Mouse (Mus musculus): ENCODE data around the gene Olfr610. TPM values are rescaled to one million over a fixed set of nuclear protein-coding genes. Genes with fewer than 3 reads are reported as not detected.
"Not testable (repeated sequence)": the region's sequence is repeated elsewhere in the genome, so short reads cannot be mapped to it uniquely, and the experiment has no call there.

The Olfr610 gene
- not detected in 2 replicates for polyA plus RNA-seq (2014; fragmentation: Nextera tagmentation; extraction: Ambion mirVana)

DNA sequence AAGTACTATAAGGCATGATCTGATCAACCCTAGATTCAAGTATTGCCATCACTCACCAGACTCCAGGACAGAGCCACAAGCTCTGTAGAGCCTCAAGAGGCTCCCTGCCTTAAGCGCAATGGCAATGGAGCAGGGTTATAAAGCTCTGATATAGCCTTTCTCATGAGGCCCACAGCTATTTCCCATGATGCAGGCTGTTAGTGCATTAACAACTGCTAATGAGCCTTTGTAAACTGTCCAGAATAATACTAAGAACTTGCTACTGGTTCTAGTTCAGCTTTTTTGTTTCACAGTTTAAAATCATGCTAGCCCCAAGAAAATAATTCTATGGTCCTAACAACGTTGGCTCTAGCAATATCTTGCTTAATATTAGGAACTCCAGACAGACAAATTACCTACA, at the start of gene Olfr610:
Olfr610 (minus strand) TSS at position 101 of the 400 bp plus-strand sequence.
- 83% methylated on average over 2 of the region's 2 CpGs for WGBS
- no peaks in the 10 kb centered on the region for H3K36me3 ChIP-seq (ENCODE audit: control insufficient read depth, insufficient read depth, low read length)
- ATAC-seq (ENCODE audit: insufficient number of reproducible peaks, insufficient read depth, low FRiP score, low read depth) = no peak

DNA sequence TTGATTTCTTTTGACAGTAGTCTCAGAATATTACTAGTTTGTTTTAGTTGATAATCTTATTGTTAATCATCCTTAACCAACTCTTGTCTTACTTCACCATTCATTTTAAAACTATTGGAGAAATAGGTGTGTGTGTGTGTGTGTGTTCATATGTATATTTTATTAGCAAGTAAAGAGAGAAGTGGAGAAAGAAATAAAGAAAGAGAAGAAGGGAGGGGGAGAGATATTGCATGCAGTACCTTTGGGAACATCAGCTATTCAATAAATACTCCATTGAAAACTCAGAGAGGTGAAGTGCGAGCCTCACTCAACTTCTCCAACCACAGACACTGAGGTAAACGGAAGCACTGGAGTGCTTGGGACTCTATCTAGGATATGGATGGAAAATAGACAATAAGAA, 43.9 kb upstream of the Olfr610 start, which contains the start of gene Olfr615:
Olfr615 (plus strand) TSS at position 301 of the 400 bp plus-strand sequence.
- no peaks in the 10 kb centered on the region for H3K27me3 ChIP-seq (ENCODE audit: control insufficient read depth, insufficient read depth, low read length)
- no peaks in the 10 kb centered on the region for H3K36me3 ChIP-seq (ENCODE audit: control insufficient read depth, insufficient read depth, low read length)
- no peak within 1 kb of the TSS for H3K4me3 ChIP-seq (ENCODE audit: control insufficient read depth in 1 of 2, insufficient read depth in 1 of 2, low read depth in 1 of 2, low read length in 2 of 2)
- 74% methylated on average over 2 of the region's 2 CpGs for WGBS
- H3K9me3 ChIP-seq (ENCODE audit: control insufficient read depth, low read length) = no peaks in the 10 kb centered on the region
- H3K4me1 ChIP-seq (ENCODE audit: control insufficient read depth in 2 of 2, insufficient read depth in 2 of 2, low read length in 2 of 2) = no peaks in the 10 kb centered on the region
- no peak within 1 kb of the TSS for H3K9ac ChIP-seq (ENCODE audit: low read length)
- H3K4me2 ChIP-seq (ENCODE audit: low read length) = no peak within 1 kb of the TSS
- ATAC-seq (ENCODE audit: insufficient number of reproducible peaks, insufficient read depth, low FRiP score, low read depth) = no peak
- H3K27ac ChIP-seq (replicated peaks in 1 of 2; ENCODE audit: control insufficient read depth in 1 of 2, insufficient read depth in 1 of 2, low read depth in 2 of 2, low read length in 2 of 2) = no peak within 1 kb of the TSS

More for the DNA sequence above, at the start of gene Olfr610:
- Histone ChIP-seq H3K9me3 (ENCODE audit: control insufficient read depth, low read length) (no peaks in the 10 kb centered on the region), H3K4me2 (ENCODE audit: low read length) (no peak within 1 kb of the TSS), H3K4me1 (ENCODE audit: control insufficient read depth in 2 of 2, insufficient read depth in 2 of 2, low read length in 2 of 2) (no peaks in the 10 kb centered on the region), H3K4me3 (ENCODE audit: control insufficient read depth in 1 of 2, insufficient read depth in 1 of 2, low read depth in 1 of 2, low read length in 2 of 2) (no peak within 1 kb of the TSS), H3K27me3 (ENCODE audit: control insufficient read depth, insufficient read depth, low read length) (no peaks in the 10 kb centered on the region), H3K27ac (replicated peaks in 1 of 2; ENCODE audit: control insufficient read depth in 1 of 2, insufficient read depth in 1 of 2, low read depth in 2 of 2, low read length in 2 of 2) (no peak within 1 kb of the TSS), H3K9ac (ENCODE audit: low read length) (no peak within 1 kb of the TSS)

DNA sequence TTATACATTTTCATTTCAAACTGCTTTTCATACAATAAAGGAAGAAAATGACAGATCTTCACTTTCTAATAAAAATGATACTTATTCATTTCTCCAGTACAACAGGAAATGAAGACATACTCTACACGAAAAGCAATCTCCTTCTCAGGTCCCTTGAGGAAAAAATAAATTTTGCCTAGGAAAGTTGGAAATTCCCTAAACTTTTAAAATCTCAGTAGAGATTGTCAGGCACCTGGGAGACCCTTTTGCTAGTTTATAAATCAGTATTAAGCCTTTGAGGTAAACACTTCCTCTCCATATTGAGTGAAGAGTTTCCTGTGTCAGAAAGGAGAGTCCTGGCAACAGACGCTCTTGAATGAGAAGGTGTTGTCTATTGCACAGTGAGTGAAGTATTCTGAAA, 35.9 kb upstream of the Olfr610 start, which contains the start of gene Olfr613:
Olfr613 (plus strand) TSS at position 301 of the 400 bp plus-strand sequence.
- no peak within 1 kb of the TSS for H3K9ac ChIP-seq (ENCODE audit: low read length)
- H3K4me2 ChIP-seq (ENCODE audit: low read length) = no peak within 1 kb of the TSS
- H3K36me3 ChIP-seq (ENCODE audit: control insufficient read depth, insufficient read depth, low read length) = no peaks in the 10 kb centered on the region
- no peaks in the 10 kb centered on the region for H3K4me1 ChIP-seq (ENCODE audit: control insufficient read depth in 2 of 2, insufficient read depth in 2 of 2, low read length in 2 of 2)
- H3K4me3 ChIP-seq (ENCODE audit: control insufficient read depth in 1 of 2, insufficient read depth in 1 of 2, low read depth in 1 of 2, low read length in 2 of 2) = no peak within 1 kb of the TSS
- WGBS = 76% methylated on average over 2 of the region's 2 CpGs
- no peaks in the 10 kb centered on the region; the same call in 1 of the 2 replicates for H3K9me3 ChIP-seq (ENCODE audit: control insufficient read depth, low read length)
- no peak within 1 kb of the TSS for H3K27ac ChIP-seq (replicated peaks in 1 of 2; ENCODE audit: control insufficient read depth in 1 of 2, insufficient read depth in 1 of 2, low read depth in 2 of 2, low read length in 2 of 2)
- no peak for ATAC-seq (ENCODE audit: insufficient number of reproducible peaks, insufficient read depth, low FRiP score, low read depth)
- no peaks in the 10 kb centered on the region for H3K27me3 ChIP-seq (ENCODE audit: control insufficient read depth, insufficient read depth, low read length)

DNA sequence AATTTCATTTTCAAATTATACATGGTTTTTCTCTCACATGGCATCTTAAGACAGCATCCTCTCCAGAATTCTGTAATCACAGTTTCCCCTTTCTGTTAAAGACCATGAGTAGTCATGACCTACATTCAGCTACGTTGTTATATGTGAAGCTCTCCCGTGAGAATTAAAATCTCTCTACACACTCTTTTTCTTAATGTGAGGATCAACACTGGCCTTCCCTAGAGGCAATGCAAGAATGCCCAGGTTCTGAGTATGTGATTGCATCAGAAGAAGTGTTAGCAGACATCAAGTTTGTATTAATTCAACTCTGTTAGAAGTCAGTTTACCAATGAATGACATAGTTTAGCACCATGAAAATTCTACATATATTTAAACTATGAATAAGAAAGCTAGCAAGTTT, 30.7 kb upstream of the Olfr610 start, which contains the start of gene Olfr612:
Olfr612 (minus strand) TSS at position 101 of the 400 bp plus-strand sequence.
- H3K4me2 ChIP-seq (ENCODE audit: low read length); H3K27me3 ChIP-seq (ENCODE audit: control insufficient read depth, insufficient read depth, low read length); H3K4me3 ChIP-seq (ENCODE audit: control insufficient read depth in 1 of 2, insufficient read depth in 1 of 2, low read depth in 1 of 2, low read length in 2 of 2); H3K9ac ChIP-seq (ENCODE audit: low read length); H3K9me3 ChIP-seq (ENCODE audit: control insufficient read depth, low read length); H3K4me1 ChIP-seq (ENCODE audit: control insufficient read depth in 2 of 2, insufficient read depth in 2 of 2, low read length in 2 of 2); H3K27ac ChIP-seq (replicated peaks in 1 of 2; ENCODE audit: control insufficient read depth in 1 of 2, insufficient read depth in 1 of 2, low read depth in 2 of 2, low read length in 2 of 2); ATAC-seq (ENCODE audit: insufficient number of reproducible peaks, insufficient read depth, low FRiP score, low read depth); H3K36me3 ChIP-seq (ENCODE audit: control insufficient read depth, insufficient read depth, low read length): not testable (repeated sequence)
- WGBS = 80% methylated on average over 2 of the region's 2 CpGs

DNA sequence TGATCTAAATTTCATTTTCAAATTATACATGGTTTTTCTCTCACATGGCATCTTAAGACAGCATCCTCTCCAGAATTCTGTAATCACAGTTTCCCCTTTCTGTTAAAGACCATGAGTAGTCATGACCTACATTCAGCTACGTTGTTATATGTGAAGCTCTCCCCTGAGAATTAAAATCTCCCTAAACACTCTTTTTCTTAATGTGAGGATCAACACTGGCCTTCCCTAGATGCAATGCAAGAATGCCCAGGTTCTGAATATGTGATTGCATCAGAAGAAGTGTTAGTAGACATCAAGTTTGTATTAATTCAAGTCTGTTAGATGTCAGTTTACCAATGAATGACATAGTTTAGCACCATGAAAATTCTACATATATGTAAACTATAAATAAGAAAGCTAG, 8.8 kb upstream of the Olfr610 start, which contains the start of gene Olfr611:
Olfr611 (minus strand) TSS at position 101 of the 400 bp plus-strand sequence.
- not testable (repeated sequence) for H3K27ac ChIP-seq (replicated peaks in 1 of 2; ENCODE audit: control insufficient read depth in 1 of 2, insufficient read depth in 1 of 2, low read depth in 2 of 2, low read length in 2 of 2); H3K4me3 ChIP-seq (ENCODE audit: control insufficient read depth in 1 of 2, insufficient read depth in 1 of 2, low read depth in 1 of 2, low read length in 2 of 2); H3K27me3 ChIP-seq (ENCODE audit: control insufficient read depth, insufficient read depth, low read length); ATAC-seq (ENCODE audit: insufficient number of reproducible peaks, insufficient read depth, low FRiP score, low read depth); H3K4me2 ChIP-seq (ENCODE audit: low read length); H3K36me3 ChIP-seq (ENCODE audit: control insufficient read depth, insufficient read depth, low read length); H3K9ac ChIP-seq (ENCODE audit: low read length); H3K9me3 ChIP-seq (ENCODE audit: control insufficient read depth, low read length); H3K4me1 ChIP-seq (ENCODE audit: control insufficient read depth in 2 of 2, insufficient read depth in 2 of 2, low read length in 2 of 2)
- 75% methylated on average over 1 of the region's 1 CpGs for WGBS

DNA sequence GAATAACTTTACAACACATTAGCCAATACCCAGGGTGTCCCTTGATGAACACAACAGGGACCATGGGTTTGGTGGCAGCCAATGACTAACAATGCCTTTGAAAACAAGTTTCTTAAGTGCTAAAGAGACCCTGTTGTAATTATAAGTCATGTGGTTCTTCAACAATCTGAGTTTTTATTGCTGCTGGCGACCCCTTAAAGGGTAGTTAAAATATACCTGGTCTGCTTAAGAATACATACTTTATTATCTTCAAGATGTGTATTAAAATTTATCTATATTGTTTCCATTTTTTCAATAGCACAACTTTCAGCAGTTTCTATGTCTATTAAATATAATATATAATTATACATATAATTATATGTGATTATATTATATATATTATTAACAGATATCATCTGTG, 14.0 kb downstream of the Olfr610 start, which contains the start of gene Olfr609:
Olfr609 (minus strand) TSS at position 101 of the 400 bp plus-strand sequence.
- Histone ChIP-seq H3K4me2 (ENCODE audit: low read length) (no peak within 1 kb of the TSS), H3K9me3 (ENCODE audit: control insufficient read depth, low read length) (no peaks in the 10 kb centered on the region), H3K9ac (ENCODE audit: low read length) (no peak within 1 kb of the TSS), H3K27me3 (ENCODE audit: control insufficient read depth, insufficient read depth, low read length) (no peaks in the 10 kb centered on the region), H3K36me3 (ENCODE audit: control insufficient read depth, insufficient read depth, low read length) (no peaks in the 10 kb centered on the region), H3K27ac (replicated peaks in 1 of 2; ENCODE audit: control insufficient read depth in 1 of 2, insufficient read depth in 1 of 2, low read depth in 2 of 2, low read length in 2 of 2) (no peak within 1 kb of the TSS), H3K4me3 (ENCODE audit: control insufficient read depth in 1 of 2, insufficient read depth in 1 of 2, low read depth in 1 of 2, low read length in 2 of 2) (no peak within 1 kb of the TSS), H3K4me1 (ENCODE audit: control insufficient read depth in 2 of 2, insufficient read depth in 2 of 2, low read length in 2 of 2) (no peaks in the 10 kb centered on the region)
- ATAC-seq (ENCODE audit: insufficient number of reproducible peaks, insufficient read depth, low FRiP score, low read depth) = no peak
- 50% methylated on average over 1 of the region's 1 CpGs for WGBS

DNA sequence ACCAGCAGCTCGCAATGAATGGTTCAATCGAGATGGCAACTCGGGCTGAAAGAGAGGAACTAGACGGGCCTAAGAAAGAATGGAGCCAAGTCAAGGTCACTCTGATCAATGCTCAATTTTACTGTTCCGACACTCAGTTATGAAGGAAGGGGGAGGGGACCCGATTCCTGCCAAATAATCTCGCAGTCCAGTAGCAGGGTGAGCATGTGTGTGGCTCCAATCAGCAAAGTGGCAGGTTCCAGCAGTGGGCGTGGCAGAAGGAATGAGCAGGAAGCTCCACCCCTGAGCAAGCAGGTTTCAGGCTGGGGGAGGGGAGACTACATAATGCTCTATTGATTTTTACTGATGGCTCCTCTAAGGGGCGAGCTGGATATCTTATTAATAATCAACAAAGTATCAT, 34.8 kb downstream of the Olfr610 start:
- H3K4me3 ChIP-seq (ENCODE audit: control insufficient read depth in 1 of 2, insufficient read depth in 1 of 2, low read depth in 1 of 2, low read length in 2 of 2); H3K9ac ChIP-seq (ENCODE audit: low read length); H3K4me2 ChIP-seq (ENCODE audit: low read length); H3K27me3 ChIP-seq (ENCODE audit: control insufficient read depth, insufficient read depth, low read length); H3K9me3 ChIP-seq (ENCODE audit: control insufficient read depth, low read length); H3K27ac ChIP-seq (replicated peaks in 1 of 2; ENCODE audit: control insufficient read depth in 1 of 2, insufficient read depth in 1 of 2, low read depth in 2 of 2, low read length in 2 of 2); H3K4me1 ChIP-seq (ENCODE audit: control insufficient read depth in 2 of 2, insufficient read depth in 2 of 2, low read length in 2 of 2); H3K36me3 ChIP-seq (ENCODE audit: control insufficient read depth, insufficient read depth, low read length); ATAC-seq (ENCODE audit: insufficient number of reproducible peaks, insufficient read depth, low FRiP score, low read depth): not testable (repeated sequence)
- WGBS = 88% methylated on average over 9 of the region's 9 CpGs

DNA sequence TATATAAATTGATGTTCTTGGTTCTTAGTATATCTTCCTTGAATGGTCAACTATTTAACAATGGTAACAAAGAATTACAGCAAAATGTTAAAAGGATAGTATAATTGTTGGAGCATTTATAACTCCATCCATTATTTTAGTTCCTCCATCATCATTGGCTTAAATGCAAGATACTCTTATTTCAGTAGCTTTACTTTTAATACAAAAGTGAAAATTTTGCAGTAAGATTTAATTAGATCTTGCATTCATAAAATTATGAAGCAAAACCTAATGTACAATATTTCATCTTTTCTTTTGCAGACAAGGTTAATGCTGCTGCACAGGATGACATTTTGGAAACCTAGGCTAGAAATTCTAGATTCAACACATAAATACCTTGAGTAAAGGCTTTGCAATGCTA, 42.3 kb downstream of the Olfr610 start, which contains the start of gene Olfr608:
Olfr608 (plus strand) TSS at position 301 of the 400 bp plus-strand sequence.
- H3K27me3 ChIP-seq (ENCODE audit: control insufficient read depth, insufficient read depth, low read length) = no peaks in the 10 kb centered on the region
- H3K4me1 ChIP-seq (ENCODE audit: control insufficient read depth in 2 of 2, insufficient read depth in 2 of 2, low read length in 2 of 2) = no peaks in the 10 kb centered on the region
- H3K9me3 ChIP-seq (ENCODE audit: control insufficient read depth, low read length) = no peaks in the 10 kb centered on the region
- no peak within 1 kb of the TSS for H3K4me3 ChIP-seq (ENCODE audit: control insufficient read depth in 1 of 2, insufficient read depth in 1 of 2, low read depth in 1 of 2, low read length in 2 of 2)
- ATAC-seq (ENCODE audit: insufficient number of reproducible peaks, insufficient read depth, low FRiP score, low read depth) = no peak
- H3K4me2 ChIP-seq (ENCODE audit: low read length) = no peak within 1 kb of the TSS
- no peaks in the 10 kb centered on the region for H3K36me3 ChIP-seq (ENCODE audit: control insufficient read depth, insufficient read depth, low read length)
- H3K27ac ChIP-seq (replicated peaks in 1 of 2; ENCODE audit: control insufficient read depth in 1 of 2, insufficient read depth in 1 of 2, low read depth in 2 of 2, low read length in 2 of 2) = no peak within 1 kb of the TSS
- H3K9ac ChIP-seq (ENCODE audit: low read length) = no peak within 1 kb of the TSS

Measured in heart, embryonic 14.5 days (tissue).